Mouse (Mus musculus) CD4-positive naive resting alpha-beta T cell, adult 76 days (primary cell): ENCODE measurements around the gene Oscar. TPM values are rescaled to one million over a fixed set of nuclear protein-coding genes. Genes with fewer than 3 reads are reported as not detected.

Source experiments
- total RNA-seq: library from RNA; stranded (reverse); gene quantifications from one replicate; pipeline ENCODE4 v1.2.4, GENCODE M21; 2023

The Oscar gene
- total RNA-seq = not detected

DNA sequence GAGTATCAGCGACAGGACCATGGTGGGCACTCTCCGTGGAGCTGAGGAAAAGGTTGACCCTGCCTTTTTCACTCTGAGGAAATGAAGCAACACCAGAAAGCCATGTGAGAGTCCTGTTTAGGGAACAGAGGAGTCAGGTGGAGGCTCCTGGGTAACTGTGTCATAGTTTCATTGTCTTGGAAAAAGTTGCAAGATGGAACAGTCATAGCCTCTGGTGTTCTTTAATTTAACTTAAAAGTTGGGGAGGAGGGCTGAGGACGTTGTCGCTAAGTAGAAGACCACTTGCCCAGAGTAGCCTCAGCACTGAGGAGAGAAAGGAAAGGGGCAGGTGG is at the start of gene Oscar:
TSS of gene Oscar (minus strand) at position 101 of the 332 bp plus-strand sequence.

DNA sequence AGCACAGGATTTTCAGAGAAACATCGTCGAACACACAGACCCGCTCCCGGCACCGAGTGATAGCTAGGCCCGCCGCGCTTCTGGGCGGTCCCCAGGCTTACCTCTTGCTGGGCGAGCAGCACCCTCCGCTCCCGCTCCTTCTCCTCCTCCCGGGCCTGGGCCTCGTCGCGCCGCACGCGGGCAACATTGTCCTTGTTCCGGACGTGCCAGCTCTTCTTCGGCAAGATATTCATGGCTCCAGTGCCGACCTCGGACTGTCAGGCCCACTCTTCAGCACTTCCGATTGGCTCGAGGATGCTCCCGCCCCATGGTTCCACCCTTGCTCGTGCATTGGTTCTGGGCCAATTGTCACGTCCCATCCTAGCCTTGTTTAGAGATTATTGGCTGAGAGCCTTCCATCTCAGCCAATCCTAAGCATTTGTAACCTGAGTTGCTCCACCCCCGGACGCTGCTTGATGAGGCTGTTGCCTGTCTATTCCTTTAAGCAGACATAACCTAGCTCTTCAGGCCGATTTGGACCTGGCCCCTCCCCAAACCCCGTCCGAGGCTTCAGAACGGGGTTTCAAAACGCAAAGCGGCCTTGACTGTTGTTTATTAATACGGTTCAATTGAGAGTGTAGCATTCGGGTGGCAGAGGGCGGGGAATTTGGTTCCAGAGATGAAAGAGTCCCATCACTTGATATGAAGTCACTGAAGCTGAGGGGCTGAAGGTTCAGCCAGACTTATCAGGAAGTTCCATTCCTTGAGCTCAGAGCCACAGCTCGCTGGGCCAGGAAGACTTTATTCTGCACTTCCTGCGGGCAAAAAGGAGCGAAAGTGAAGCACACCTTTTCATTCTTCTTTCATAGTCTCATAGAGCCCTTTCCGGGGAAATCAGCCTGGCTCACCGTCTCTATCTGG is 49.5 kb upstream of the Oscar start, which contains the start of gene Leng1:
TSS of gene Leng1 (minus strand) at position 626 of the 900 bp plus-strand sequence.

DNA sequence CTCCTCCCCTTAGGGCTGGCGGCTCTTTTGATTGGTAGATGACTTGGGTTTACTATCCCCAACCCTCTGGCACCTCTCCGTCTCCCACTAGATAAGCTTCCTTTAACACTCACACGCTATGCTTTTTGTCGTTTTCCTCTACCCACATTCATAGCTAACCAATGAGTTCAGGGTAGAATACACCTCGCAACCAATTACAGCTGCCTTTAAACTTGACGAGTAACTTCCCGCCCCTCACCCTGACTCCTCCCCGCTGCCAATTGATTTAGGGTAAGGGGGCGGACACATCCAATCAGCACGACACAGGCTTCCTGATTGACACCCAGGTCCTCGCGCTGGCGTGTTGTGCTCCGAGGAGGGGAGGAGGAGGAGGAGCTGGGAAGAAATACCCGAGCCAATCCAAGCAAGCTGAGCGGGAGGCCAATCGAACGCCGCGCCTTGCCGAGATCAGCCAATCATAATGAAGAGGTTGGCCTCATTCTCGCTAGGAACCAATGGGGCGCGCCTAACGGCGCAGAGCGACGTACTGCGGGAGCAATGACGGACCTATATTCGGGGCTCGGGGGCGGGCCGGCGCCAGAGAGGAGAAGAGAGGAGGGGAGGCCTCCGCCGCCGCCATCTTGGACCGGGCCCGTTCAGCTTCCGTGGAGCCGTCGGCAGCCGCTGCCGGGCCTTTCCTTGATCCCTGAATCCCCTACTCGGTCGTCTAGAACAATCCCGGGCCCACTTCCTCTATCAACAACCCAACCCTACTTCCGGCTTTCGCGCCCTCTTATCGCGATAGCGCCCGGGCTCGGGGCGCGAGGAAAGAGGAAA is 28.9 kb upstream of the Oscar start, which contains the start of gene Cnot3:
TSS of gene Cnot3 (plus strand) at position 597 of the 816 bp plus-strand sequence.

GRCm38 (mm10) chr7:3629543-3630477 is 13.9 kb upstream of the Oscar start, which contains the start of the genes Tfpt and Prpf31:
TSS of gene Tfpt (minus strand) at chr7:3629929.
TSS of gene Prpf31 (plus strand) at chr7:3629985.

GRCm38 (mm10) chr7:3617242-3617995 is 1.5 kb upstream of the Oscar start, which contains the start of gene Ndufa3:
TSS of gene Ndufa3 (plus strand) at chr7:3617373.

Other genes with a start within 250 kb of the Oscar start
- not detected for gene Cacng8, start 225.5 kb downstream of the Oscar start, total RNA-seq
- gene Cacng6, start 192.0 kb downstream of the Oscar start, total RNA-seq = not detected
- not detected for gene Tarm1, start 113.5 kb downstream of the Oscar start, total RNA-seq
- 289 TPM for gene Ndufa3, start 1.2 kb upstream of the Oscar start, total RNA-seq
- 16.7 TPM for gene Tfpt, start 13.8 kb upstream of the Oscar start, total RNA-seq
- gene Prpf31, start 13.8 kb upstream of the Oscar start, total RNA-seq = 47.6 TPM
- 93.5 TPM for gene Cnot3, start 29.1 kb upstream of the Oscar start, total RNA-seq
- 11.0 TPM for gene Leng1, start 49.7 kb upstream of the Oscar start, total RNA-seq
- 10.1 TPM for gene Tmc4, start 61.4 kb upstream of the Oscar start, total RNA-seq
- gene Tsen34, start 76.7 kb upstream of the Oscar start, total RNA-seq = 18.5 TPM
- 66.9 TPM for gene Mboat7, start 77.4 kb upstream of the Oscar start, total RNA-seq
- 2,567 TPM for gene Rps9, start 87.8 kb upstream of the Oscar start, total RNA-seq
- 7.3 TPM for gene Pirb, start 104.2 kb upstream of the Oscar start, total RNA-seq
- 0.79 TPM for gene Gm15448, start 209.5 kb upstream of the Oscar start, total RNA-seq
- gene Pira2, start 228.9 kb upstream of the Oscar start, total RNA-seq = 1.8 TPM